Mouse (Mus musculus) erythroblast, embryonic 14.5 days (primary cell): ENCODE results near the gene Atf2.

Experiments used
- GATA1 ChIP-seq: IDR thresholded peaks from 2 replicates; pipeline ENCODE4 v1.6.1; 2012; ENCODE audit warnings: low read length, inconsistent platforms, mixed read lengths
- TAL1 ChIP-seq: IDR thresholded peaks from 3 replicates; pipeline ENCODE4 v1.6.1; 2012; ENCODE audit warnings: low read length, inconsistent platforms, mixed read lengths

GRCm38 (mm10) chr2:73775683-73776310, 116.6 kb downstream of the Atf2 start:
- TF ChIP-seq TAL1 (no peak), GATA1 (no peak)
